Comparison of ENCODE assay signal across 9 mouse cellular contexts in genomic region chr11:97370329-97371091, GRCm38 (mm10). TPM values are rescaled to one million over a fixed set of nuclear protein-coding genes. Genes with fewer than 3 reads are reported as not detected.
DNase-seq lines count a peak whose midpoint lies in the region; ATAC-seq and TF ChIP-seq lines count a peak whose summit lies in the region.
"Had no signal": no experiment of that assay in that cellular context is flagged by ENCODE, and none has a peak within 500 bp of the region (broad histone marks: within the 10 kb centered on the region; RNA-seq: fewer than 3 reads in every experiment).

No protein-coding gene starts in this region.

- TF ChIP-seq CTCF in gastrocnemius, adult 2 months (IDR thresholded peaks at IDR 0.05): no peak
- TF ChIP-seq CTCF in liver, adult 2 months (IDR thresholded peaks at IDR 0.05; ENCODE audit: low read depth, low read length): no peak

- H3K4me3 ChIP-seq in gastrocnemius, adult 2 months: no peak overlapping the region
- no peak overlapping the region for H3K4me3 ChIP-seq in liver, adult 2 months (ENCODE audit: insufficient read depth, low read depth, low read length)
- H3K4me3 ChIP-seq: myocyte had no signal

- peak overlapping the region; percentile 92 for H3K27ac ChIP-seq in gastrocnemius, adult 2 months
- no peak overlapping the region for H3K27ac ChIP-seq in liver, adult 2 months (replicated peaks; ENCODE audit: insufficient read depth, low read depth, low read length)

- H3K4me1 ChIP-seq in liver, adult 2 months (ENCODE audit: control insufficient read depth, insufficient read depth, low read length): peaks cover 9% of the 10 kb centered on the region

- 41% methylated on average over 7 of the region's 7 CpGs for WGBS in liver, adult 2 months

- no peaks in the 10 kb centered on the region for H3K27me3 ChIP-seq in liver, adult 2 months (ENCODE audit: control insufficient read depth, insufficient read depth, low read length)

- intact Hi-C loops in gastrocnemius, adult 2 months (cut with DNase I): no loop called here

- H3K36me3 ChIP-seq in liver, adult 2 months (ENCODE audit: control insufficient read depth, insufficient read depth, low read length): peaks cover 5% of the 10 kb centered on the region; the same call in 1 of the 2 replicates

- DNase-seq in gastrocnemius, adult 2 months: peak; percentile 42
- DNase-seq in gastrocnemius, postnatal 10 days: no peak
- peak; percentile 69 for DNase-seq in liver, adult 2 months (ENCODE audit: extremely low read depth, low read depth, low spot score)
- no peak for DNase-seq in liver
- DNase-seq in frontal cortex, postnatal 36 days (ENCODE audit: low spot score in 2 of 2): peak; percentile 70 to 80
- peak; percentile 70 to 76 for DNase-seq in right cerebral cortex, postnatal 10 days (ENCODE audit: low spot score in 2 of 2)
- DNase-seq in urinary bladder, postnatal 25 days (ENCODE audit: low spot score): no peak

- H3K79me2 ChIP-seq in liver, adult 2 months (ENCODE audit: control insufficient read depth, insufficient read depth, low read length): peaks cover 33% of the 10 kb centered on the region

- H3K9ac ChIP-seq in liver, adult 2 months (ENCODE audit: low read depth, low read length): no peak overlapping the region

- no peak for ATAC-seq in CD4-positive, CD25-positive, alpha-beta regulatory T cell, adult 4 months

- TF ChIP-seq POLR2A in liver, adult 2 months (IDR thresholded peaks at IDR 0.05; ENCODE audit: extremely low read depth, insufficient read depth, low read length): no peak

RNA-seq across cellular contexts. Expression of gene Socs7, which starts 8.2 kb away (rescaled TPM):
- 10 to 100 TPM; 43.2 to 48.6 TPM for total RNA-seq in gastrocnemius, adult 2 months (2021)
- total RNA-seq in gastrocnemius, postnatal 10 days (2021): 10 to 100 TPM; 33.7 to 34.8 TPM
- 4.0 TPM in 2 replicates for total RNA-seq in liver, adult 2 months (2014; rRNA removed)
- polyA plus RNA-seq in liver, adult 2 months (2012; rRNA removed): 3.1 and 3.7 TPM in 2 replicates
- polyA plus RNA-seq in CD4-positive, CD25-positive, alpha-beta regulatory T cell, adult 4 months (2017; shearing (Covaris generic)): 1 to 10 TPM; 7.6 to 8.4 TPM

RNA-seq across cellular contexts. Expression of gene Gpr179, which starts 18.6 kb away (rescaled TPM):
- total RNA-seq in gastrocnemius, adult 2 months (2021): under 1 TPM in 1 of 2 experiments, not detected in 1; 0.03 TPM
- under 1 TPM; 0.07 to 0.09 TPM for total RNA-seq in gastrocnemius, postnatal 10 days (2021)
- total RNA-seq in liver, adult 2 months (2014; rRNA removed): not detected in 2 replicates
- polyA plus RNA-seq in liver, adult 2 months (2012; rRNA removed): 0.01 TPM in 1 of 2 replicates, not detected in the other
- polyA plus RNA-seq in CD4-positive, CD25-positive, alpha-beta regulatory T cell, adult 4 months (2017; shearing (Covaris generic)): under 1 TPM; 0.16 to 0.30 TPM

RNA-seq across cellular contexts. Expression of gene Arhgap23, which starts 44.8 kb away (rescaled TPM):
- 1 to 10 TPM; 5.9 to 7.5 TPM for total RNA-seq in gastrocnemius, adult 2 months (2021)
- total RNA-seq in gastrocnemius, postnatal 10 days (2021): 10 to 100 TPM; 13.5 to 18.9 TPM
- total RNA-seq in liver, adult 2 months (2014; rRNA removed): 2.8 and 4.5 TPM in 2 replicates
- 11.3 and 13.6 TPM in 2 replicates for polyA plus RNA-seq in liver, adult 2 months (2012; rRNA removed)
- not detected for polyA plus RNA-seq in CD4-positive, CD25-positive, alpha-beta regulatory T cell, adult 4 months (2017; shearing (Covaris generic))

RNA-seq across cellular contexts. Expression of gene Mrpl45, which starts 55.0 kb away (rescaled TPM):
- 10 to 100 TPM; 34.1 to 50.7 TPM for total RNA-seq in gastrocnemius, adult 2 months (2021)
- 10 to 100 TPM; 28.5 to 33.8 TPM for total RNA-seq in gastrocnemius, postnatal 10 days (2021)
- total RNA-seq in liver, adult 2 months (2014; rRNA removed): 19.0 and 19.9 TPM in 2 replicates
- polyA plus RNA-seq in liver, adult 2 months (2012; rRNA removed): 12.8 and 13.3 TPM in 2 replicates
- polyA plus RNA-seq in CD4-positive, CD25-positive, alpha-beta regulatory T cell, adult 4 months (2017; shearing (Covaris generic)): 10 to 100 TPM; 38.8 to 42.3 TPM

Comparison
In these comparisons a context has a peak if more than half of its experiments do, and no peak if none do; other contexts are left out.
1. DNase-seq: peak in gastrocnemius, adult 2 months (single experiment), liver, adult 2 months (single experiment), frontal cortex, postnatal 36 days (2 of 2) and right cerebral cortex, postnatal 10 days (2 of 2); none in gastrocnemius, postnatal 10 days (single experiment), liver (single experiment) and urinary bladder, postnatal 25 days (single experiment).